Mouse (Mus musculus) liver, adult 2 months (tissue): ENCODE measurements at regions not wholly inside any gene's neighbourhood (a gene's known extent, or its start where the extent isn't known, plus 50 kb on each side); places are given as distances from the start of the nearest gene placed in this dataset.

Experiments
- CTCF ChIP-seq: fragments of 200-500 bp; IDR thresholded peaks from 2 replicates; pipeline ENCODE4 v1.5.1; 2011; ENCODE audit warnings: low read depth, low read length, control low read depth
- POLR2A ChIP-seq: fragments of 200-500 bp; IDR thresholded peaks from 2 replicates; pipeline ENCODE4 v1.6.1; 2011; ENCODE audit warnings: low read length, control low read depth; ENCODE audit not compliant: insufficient read depth; ENCODE audit errors: extremely low read depth

DNA sequence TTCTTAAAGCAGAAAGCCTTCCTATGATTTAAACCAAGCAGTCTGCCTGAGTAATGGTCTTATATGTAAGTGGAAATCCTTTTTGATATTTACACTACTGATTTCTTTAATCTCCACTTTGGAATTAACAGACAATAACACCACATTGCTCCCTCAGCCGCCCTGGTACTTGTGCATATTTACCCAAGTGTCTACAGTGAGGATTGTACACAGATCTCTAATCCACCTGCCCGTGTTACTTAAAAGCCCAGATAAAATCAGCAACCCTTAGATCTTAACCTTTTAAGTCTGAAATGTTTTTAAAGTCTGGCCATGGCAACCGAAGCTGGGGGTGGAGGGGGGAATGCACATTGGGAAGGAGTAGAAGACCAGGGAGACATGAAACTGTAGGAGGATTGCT lies 382.3 kb upstream of the Nr2f2 start:
- TF ChIP-seq POLR2A (no peak), CTCF (no peak)
